Mouse (Mus musculus) kidney, adult 2 months (tissue): ENCODE measurements at regions not wholly inside any gene's neighbourhood (a gene's known extent, or its start where the extent isn't known, plus 50 kb on each side); places are given as distances from the start of the nearest gene placed in this dataset.

Experiments used
- CTCF ChIP-seq: fragments of 200-500 bp; conservative IDR thresholded peaks from 2 replicates; pipeline ENCODE4 v1.5.1; 2011; ENCODE audit warnings: low read depth, mild to moderate bottlenecking, control low read depth, low read length, moderate library complexity, mixed read lengths; ENCODE audit not compliant: insufficient read depth, insufficient read length
- POLR2A ChIP-seq: fragments of 200-500 bp; IDR thresholded peaks from one replicate; pipeline ENCODE4 v1.6.1; 2011; ENCODE audit warnings: low read depth, low read length, control low read depth

- TF ChIP-seq CTCF (no peak), POLR2A (no peak)
Measured at GRCm38 (mm10) chr3:103497696-103498095, 77.3 kb upstream of the Syt6 start.
